ENCODE assay signal across 33 mouse cellular contexts in the genomic region with DNA sequence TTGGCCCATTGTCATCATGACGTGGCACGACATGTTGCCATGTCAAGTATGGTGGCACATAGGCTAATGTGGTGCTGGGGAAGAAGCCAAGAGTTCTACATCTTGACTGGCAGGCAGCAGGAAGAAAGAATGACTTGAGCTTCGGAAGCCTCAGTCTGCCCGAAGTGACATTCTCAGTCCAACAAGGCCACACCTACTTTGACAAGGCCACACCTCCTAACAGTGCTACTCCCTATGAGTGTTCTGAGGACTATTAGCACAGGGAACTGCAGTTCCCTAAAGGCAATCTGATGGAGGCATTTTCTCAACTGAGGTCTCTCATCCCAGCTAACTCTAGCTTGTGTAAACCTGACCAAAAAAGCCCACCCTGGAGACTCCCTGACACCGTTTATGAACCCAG. TPM values are rescaled to one million over a fixed set of nuclear protein-coding genes. Genes with fewer than 3 reads are reported as not detected.
DNase-seq lines count a peak whose midpoint lies in the region; ATAC-seq and TF ChIP-seq lines count a peak whose summit lies in the region.
"Had no signal": no experiment of that assay in that cellular context is flagged by ENCODE, and none has a peak within 500 bp of the region (broad histone marks: within the 10 kb centered on the region; RNA-seq: fewer than 3 reads in every experiment).

No protein-coding gene starts in this region.

- ATAC-seq in lung, postnatal 0 days = no peak
- peak; percentile 55 for ATAC-seq in common myeloid progenitor, adult 5-6 weeks (replicated peaks; ENCODE audit: low read depth, poor library complexity, severe bottlenecking)
- no peak for ATAC-seq in kidney, embryonic 15.5 days (replicated peaks; ENCODE audit: low FRiP score)
- ATAC-seq: inflammation-experienced regulatory T-cells, adult 6 months; Patski had no signal

- no peak for TF ChIP-seq EP300 in lung, postnatal 0 days (IDR thresholded peaks at IDR 0.05)
- no peak for TF ChIP-seq EP300 in MEL (IDR thresholded peaks at IDR 0.05; ENCODE audit: low read depth in 1 of 2, low read length in 2 of 2)

- TF ChIP-seq RAD21 in MEL (IDR thresholded peaks at IDR 0.05; ENCODE audit: low read depth, low read length) = no peak

- H3K27me3 ChIP-seq in lung, postnatal 0 days (replicated peaks; ENCODE audit: insufficient read depth, low read length) = no peaks in the 10 kb centered on the region
- H3K27me3 ChIP-seq in MEL (ENCODE audit: control insufficient read depth in 1 of 2, insufficient read depth in 2 of 2, low read length in 2 of 2) = peaks cover 0 to 6% of the 10 kb centered on the region in 2 experiments; a peak in 3 of 4 replicates
- H3K27me3 ChIP-seq in megakaryocyte, embryonic 14.5 days (replicated peaks) = peaks cover 18% of the 10 kb centered on the region
- H3K27me3 ChIP-seq in kidney, embryonic 15.5 days = peaks cover 30% of the 10 kb centered on the region
- H3K27me3 ChIP-seq: embryonic facial prominence, embryonic 12.5 days; hindbrain, embryonic 15.5 days had no signal

- TF ChIP-seq POLR2A in MEL (IDR thresholded peaks at IDR 0.05; ENCODE audit: control insufficient read depth in 1 of 2, insufficient read depth in 1 of 2, low read depth in 1 of 2, low read length in 2 of 2, poor library complexity in 1 of 2) = no peak

- peak; percentile 27 for DNase-seq in lung, postnatal 10 days
- DNase-seq in lung, postnatal 0 days (ENCODE audit: low spot score) = no peak
- peak; percentile 34 for DNase-seq in MEL (ENCODE audit: low read depth, low spot score)
- DNase-seq in urinary bladder, adult 2 months (ENCODE audit: low spot score) = no peak
- no peak for DNase-seq in cerebellum, adult 18-20 months
- DNase-seq: adrenal gland, adult 2 months; cerebellum, adult 8-10 months; cerebellum, postnatal 25 days; embryo, embryonic 11 days; gastrocnemius, postnatal 14 days; heart, postnatal 14 days; kidney, adult 18-20 months; kidney, postnatal 36 days; right cerebral cortex, postnatal 4 days; thymus, postnatal 4 days had no signal

- no peaks in the 10 kb centered on the region for H3K4me1 ChIP-seq in lung, postnatal 0 days (ENCODE audit: insufficient read depth, low read depth, low read length)
- no peaks in the 10 kb centered on the region for H3K4me1 ChIP-seq in MEL (ENCODE audit: control insufficient read depth in 1 of 2, insufficient read depth in 2 of 2, low read length in 2 of 2)
- H3K4me1 ChIP-seq in megakaryocyte, embryonic 14.5 days = peaks cover 34% of the 10 kb centered on the region
- H3K4me1 ChIP-seq in kidney, embryonic 15.5 days = 0 out of 2 replicates have a peak, but pooled peaks cover 2% of the 10 kb centered on the region
- H3K4me1 ChIP-seq: embryonic facial prominence, embryonic 12.5 days; forebrain, embryonic 12.5 days; hindbrain, embryonic 15.5 days; limb, embryonic 12.5 days; liver, embryonic 15.5 days; midbrain, embryonic 12.5 days had no signal

- no peaks in the 10 kb centered on the region for H3K9me3 ChIP-seq in lung, postnatal 0 days (ENCODE audit: low read length)
- no peaks in the 10 kb centered on the region for H3K9me3 ChIP-seq in MEL (replicated peaks; ENCODE audit: insufficient read depth, low read length)
- H3K9me3 ChIP-seq in megakaryocyte, embryonic 14.5 days = no peaks in the 10 kb centered on the region
- H3K9me3 ChIP-seq in kidney, embryonic 15.5 days (replicated peaks) = no peaks in the 10 kb centered on the region
- H3K9me3 ChIP-seq: embryonic facial prominence, embryonic 12.5 days; forebrain, embryonic 12.5 days; hindbrain, embryonic 10.5 days; hindbrain, embryonic 15.5 days; limb, embryonic 12.5 days; liver, embryonic 15.5 days; midbrain, embryonic 12.5 days; neural tube, embryonic 13.5 days had no signal

- TF ChIP-seq CTCF in lung, postnatal 0 days (IDR thresholded peaks at IDR 0.05) = no peak
- no peak for TF ChIP-seq CTCF in MEL (IDR thresholded peaks at IDR 0.05 in 2 of 3, conservative IDR thresholded peaks at IDR 0.05 in 1 of 3; ENCODE audit: control insufficient read depth in 1 of 3, insufficient read depth in 1 of 3, low read depth in 2 of 3, low read length in 3 of 3, poor library complexity in 1 of 3, severe bottlenecking in 1 of 3)

- no peak overlapping the region for H3K27ac ChIP-seq in lung, postnatal 0 days (ENCODE audit: low read length)
- no peak overlapping the region for H3K27ac ChIP-seq in MEL (ENCODE audit: control insufficient read depth, low read depth, low read length)
- H3K27ac ChIP-seq in kidney, embryonic 15.5 days = no peak overlapping the region
- H3K27ac ChIP-seq: embryonic facial prominence, embryonic 12.5 days; forebrain, embryonic 12.5 days; hindbrain, embryonic 10.5 days; hindbrain, embryonic 15.5 days; layer of hippocampus, adult 2 months; left cerebral cortex, adult 2 months; limb, embryonic 12.5 days; liver, embryonic 15.5 days; macrophage; midbrain, embryonic 12.5 days; neural tube, embryonic 13.5 days; stomach, postnatal 0 days had no signal

- no peak overlapping the region for H3K4me2 ChIP-seq in lung, postnatal 0 days (replicated peaks; ENCODE audit: low read depth, low read length)
- no peak overlapping the region for H3K4me2 ChIP-seq in kidney, embryonic 15.5 days
- H3K4me2 ChIP-seq: embryonic facial prominence, embryonic 12.5 days; forebrain, embryonic 12.5 days; hindbrain, embryonic 15.5 days; limb, embryonic 12.5 days; liver, embryonic 15.5 days; midbrain, embryonic 12.5 days; neural tube, embryonic 13.5 days had no signal

- no peaks in the 10 kb centered on the region for H3K79me2 ChIP-seq in MEL (ENCODE audit: control insufficient read depth, insufficient read depth, low read length, poor library complexity)

- H3K4me3 ChIP-seq in lung, postnatal 0 days (ENCODE audit: low read depth, low read length) = no peak overlapping the region
- H3K4me3 ChIP-seq in MEL (ENCODE audit: control insufficient read depth in 1 of 2, insufficient read depth in 1 of 2, low read depth in 2 of 2, low read length in 2 of 2) = no peak overlapping the region
- peak overlapping the region; percentile 64 for H3K4me3 ChIP-seq in megakaryocyte, embryonic 14.5 days (replicated peaks)
- no peak overlapping the region for H3K4me3 ChIP-seq in kidney, embryonic 15.5 days (replicated peaks)
- H3K4me3 ChIP-seq: embryonic facial prominence, embryonic 12.5 days; forebrain, embryonic 12.5 days; hindbrain, embryonic 10.5 days; hindbrain, embryonic 15.5 days; layer of hippocampus, adult 2 months; left cerebral cortex, adult 2 months; limb, embryonic 12.5 days; liver, embryonic 15.5 days; midbrain, embryonic 12.5 days; neural tube, embryonic 13.5 days had no signal

- no peak overlapping the region for H3K9ac ChIP-seq in lung, postnatal 0 days (replicated peaks; ENCODE audit: low read depth)
- H3K9ac ChIP-seq in MEL (ENCODE audit: control insufficient read depth, low read depth, low read length, poor library complexity, severe bottlenecking) = no peak overlapping the region
- no peak overlapping the region for H3K9ac ChIP-seq in kidney, embryonic 15.5 days
- H3K9ac ChIP-seq: embryonic facial prominence, embryonic 12.5 days; forebrain, embryonic 12.5 days; hindbrain, embryonic 15.5 days; limb, embryonic 12.5 days; liver, embryonic 15.5 days; midbrain, embryonic 12.5 days; neural tube, embryonic 13.5 days had no signal

- WGBS in lung, postnatal 0 days = 53% methylated on average over 5 of the region's 5 CpGs
- 72% methylated on average over 5 of the region's 5 CpGs for WGBS in kidney, embryonic 15.5 days

- H3K36me3 ChIP-seq in lung, postnatal 0 days (ENCODE audit: insufficient read depth, low read length) = no peaks in the 10 kb centered on the region
- H3K36me3 ChIP-seq in MEL (ENCODE audit: control insufficient read depth in 1 of 2, insufficient read depth in 2 of 2, low read length in 2 of 2) = no peaks in the 10 kb centered on the region
- no peaks in the 10 kb centered on the region for H3K36me3 ChIP-seq in megakaryocyte, embryonic 14.5 days (replicated peaks; ENCODE audit: low read length)
- no peaks in the 10 kb centered on the region for H3K36me3 ChIP-seq in kidney, embryonic 15.5 days
- H3K36me3 ChIP-seq: embryonic facial prominence, embryonic 12.5 days; forebrain, embryonic 12.5 days; G1E; hindbrain, embryonic 10.5 days; hindbrain, embryonic 15.5 days; limb, embryonic 12.5 days; liver, embryonic 15.5 days; midbrain, embryonic 12.5 days; neural tube, embryonic 13.5 days had no signal

TF ChIP-seq in MEL, 35 proteins besides CTCF, POLR2A, EP300 and RAD21:
- TF ChIP-seq MXI1 (IDR thresholded peaks at IDR 0.05; ENCODE audit: low read depth, low read length) = no peak
- TF ChIP-seq CHD1 (IDR thresholded peaks at IDR 0.05; ENCODE audit: low read depth, low read length) = no peak

RNA-seq across cellular contexts. Expression of a gene that starts 21.5 kb away (rescaled TPM):
- 5.4 and 6.5 TPM in 2 replicates for polyA plus RNA-seq in lung, postnatal 0 days (2015; fragmentation: Nextera tagmentation; extraction: Ambion mirVana)
- 1.9 and 2.2 TPM in 2 replicates for total RNA-seq in MEL (2012; rRNA removed)
- polyA plus RNA-seq in MEL (2012; ENCODE audit: insufficient read depth in 1 of 2, insufficient read length in 2 of 2, low read depth in 1 of 2, low replicate concordance in 2 of 2, missing spikeins in 1 of 2) = 1 to 10 TPM in 1 of 2 experiments, not detected in 1; 3.1 TPM
- 6.4 and 11.6 TPM in 2 replicates for total RNA-seq in common myeloid progenitor, adult 5-6 weeks (2017)
- polyA plus RNA-seq in megakaryocyte, embryonic 14.5 days (2012; ENCODE audit: insufficient read depth, low replicate concordance) = 0.21 and 0.49 TPM in 2 replicates
- polyA plus RNA-seq in urinary bladder, adult 2 months (2012; rRNA removed) = 0.96 and 1.7 TPM in 2 replicates
- 1.8 and 1.9 TPM in 2 replicates for polyA plus RNA-seq in kidney, embryonic 15.5 days (2015; fragmentation: Nextera tagmentation; extraction: Ambion mirVana)
- polyA plus RNA-seq: G1E, Patski had no signal

Comparison
In these comparisons a context has a peak if more than half of its experiments do, and no peak if none do; other contexts are left out.
1. DNase-seq: peak in lung, postnatal 10 days (single experiment) and MEL (single experiment); none in lung, postnatal 0 days (single experiment), urinary bladder, adult 2 months (single experiment) and cerebellum, adult 18-20 months (0 of 2).